Mouse (Mus musculus) limb, embryonic 12.5 days (tissue): ENCODE measurements around the gene Clp1. TPM values are rescaled to one million over a fixed set of nuclear protein-coding genes. Genes with fewer than 3 reads are reported as not detected.

Experiments
- ATAC-seq: fragments of 200-750 bp; cut with Nextera tagmentation; 2 replicates; pipeline ENCODE4 v1.8.0; 2017; ENCODE audit warnings: low read depth, moderate TSS enrichment; ENCODE audit not compliant: insufficient number of reproducible peaks, insufficient read depth, low FRiP score, low TSS enrichment
- H3K27ac ChIP-seq: fragments of 300-500 bp; sonication (generic); 2 replicates; pipeline ENCODE4 v1.5.1; 2016; ENCODE audit warnings: mild to moderate bottlenecking, moderate library complexity
- H3K27me3 ChIP-seq: fragments of 300-500 bp; sonication (generic); 2 replicates; pipeline ENCODE4 v1.6.1; 2016; ENCODE audit warnings: mild to moderate bottlenecking, moderate library complexity
- H3K36me3 ChIP-seq: fragments of 300-500 bp; sonication (generic); 2 replicates; pipeline ENCODE4 v1.6.1; 2016; ENCODE audit warnings: mild to moderate bottlenecking, moderate library complexity
- H3K4me1 ChIP-seq: fragments of 300-500 bp; sonication (generic); replicated peaks from 2 replicates; pipeline ENCODE4 v1.6.1; 2016
- H3K4me2 ChIP-seq: fragments of 300-500 bp; sonication (generic); 2 replicates; pipeline ENCODE4 v1.6.1; 2016; ENCODE audit warnings: mild to moderate bottlenecking, moderate library complexity
- H3K4me3 ChIP-seq: fragments of 300-500 bp; sonication (generic); replicated peaks from 2 replicates; pipeline ENCODE4 v1.5.1; 2016; ENCODE audit warnings: mild to moderate bottlenecking
- H3K9ac ChIP-seq: fragments of 300-500 bp; sonication (generic); replicated peaks from 2 replicates; pipeline ENCODE4 v1.6.1; 2016; ENCODE audit warnings: mild to moderate bottlenecking, moderate library complexity
- H3K9me3 ChIP-seq: fragments of 300-500 bp; sonication (generic); 2 replicates; pipeline ENCODE4 v1.6.1; 2016; ENCODE audit warnings: mild to moderate bottlenecking, moderate library complexity
- WGBS: fragments of 180-500 bp; shearing (Covaris S2); methylation state at CpG from one replicate; pipeline ENCODE4 v1.1.7; 2016; 5-methylcytosine and 5-hydroxymethylcytosine counted together
- microRNA counts: library from miRNA; unstranded; fragments of <30 nt; microRNA quantifications from one replicate; lab custom pipeline; 2017
- microRNA-seq: library from miRNA; unstranded; fragments of <30 nt; microRNA quantifications from one replicate; pipeline ENCODE4, GENCODE M21; 2017
- polyA plus RNA-seq: library from polyadenylated mRNA; unstranded; fragments of >200 nt; fragmentation: Nextera tagmentation; extraction: Ambion mirVana; gene quantifications from 2 replicates; pipeline ENCODE4 v1.2.1, GENCODE M21; 2016

Clp1 gene
- polyA plus RNA-seq, 1 experiment from 2014 or later: 47.1 TPM

DNA sequence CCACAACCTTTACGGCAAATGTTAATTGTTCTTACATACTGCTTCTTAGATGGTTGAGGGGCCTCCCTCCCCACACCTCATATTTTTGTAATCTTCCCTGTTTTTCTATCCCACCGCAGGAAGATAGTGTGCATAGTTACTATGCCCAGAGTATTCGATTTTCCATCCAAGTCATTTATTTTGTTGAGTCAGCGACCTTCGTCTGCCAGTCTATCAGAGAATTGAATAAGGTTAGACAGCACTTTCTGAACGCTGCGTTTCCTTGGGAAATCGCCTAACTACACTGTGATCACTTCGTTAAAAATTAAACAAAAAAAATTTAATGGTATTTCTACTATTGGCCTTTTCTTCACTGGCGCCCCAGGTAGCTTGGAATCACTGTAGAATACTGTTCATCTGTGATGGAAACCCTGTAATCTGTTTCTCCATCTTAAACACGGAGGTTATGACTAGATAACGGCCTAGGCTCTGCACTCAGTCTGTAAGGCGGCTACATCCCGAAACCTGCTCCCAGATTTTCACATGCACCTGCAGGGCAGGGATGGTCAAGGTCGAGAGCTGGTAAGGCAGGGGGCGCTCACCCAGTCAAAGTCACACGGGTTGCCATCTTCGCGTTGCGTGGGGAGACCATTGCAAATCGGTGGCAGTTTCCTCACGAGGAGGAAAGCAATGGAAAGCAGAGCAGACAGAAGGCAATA, 49.7 kb downstream of the Clp1 start:
- H3K9ac ChIP-seq: peak overlapping the region; percentile 58
- no peaks in the 10 kb centered on the region for H3K9me3 ChIP-seq
- H3K27ac ChIP-seq: peak overlapping the region; percentile 53; the same call in 1 of the 2 replicates
- ATAC-seq: peak; percentile 58
- 10% methylated on average over 22 of the region's 22 CpGs for WGBS
- no peaks in the 10 kb centered on the region for H3K27me3 ChIP-seq
- H3K4me1 ChIP-seq: peaks cover 14% of the 10 kb centered on the region
- H3K4me3 ChIP-seq: peak overlapping the region; percentile 79
- H3K4me2 ChIP-seq: peak overlapping the region; percentile 76
- peaks cover 51% of the 10 kb centered on the region for H3K36me3 ChIP-seq

MicroRNA genes within 50 kb of the gene (microRNA counts, 519-probe panel; counts per million panel counts)
- microRNA mmu-miR-130a (lab: Ali Mortazavi, UCI): 8,480 counts per million, percentile 94 among the panel's probes with 10 or more counts

Small RNA genes within 50 kb of the gene (microRNA-seq; reads per million reads assigned to microRNA genes)
- gene Mir130a: 28,895 reads per million, percentile 98 among the genes with 10 or more reads in this experiment

Other genes with a start within 250 kb of the Clp1 start
- gene Ctnnd1, start 76.6 kb downstream of the Clp1 start, polyA plus RNA-seq: 42.0 and 49.6 TPM in 2 replicates
- 0.35 and 0.53 TPM in 2 replicates for gene Btbd18, start 68.3 kb downstream of the Clp1 start, polyA plus RNA-seq
- gene Selenoh, start 56.6 kb downstream of the Clp1 start, polyA plus RNA-seq: 438 and 451 TPM in 2 replicates
- not detected in 2 replicates for gene Gm28635, start 49.3 kb downstream of the Clp1 start, polyA plus RNA-seq
- gene Med19, start 48.9 kb downstream of the Clp1 start, polyA plus RNA-seq: 37.4 TPM in 2 replicates
- 115 and 118 TPM in 2 replicates for gene Tmx2, start 48.2 kb downstream of the Clp1 start, polyA plus RNA-seq
- 32.0 and 38.3 TPM in 2 replicates for gene Zdhhc5, start 12.2 kb downstream of the Clp1 start, polyA plus RNA-seq
- gene Ypel4, start 6.7 kb upstream of the Clp1 start, polyA plus RNA-seq: 13.9 and 14.1 TPM in 2 replicates
- gene Gm19426, start 16.3 kb upstream of the Clp1 start, polyA plus RNA-seq: 10.4 and 14.8 TPM in 2 replicates
- 11.5 and 14.3 TPM in 2 replicates for gene Serping1, start 48.1 kb upstream of the Clp1 start, polyA plus RNA-seq
- 23.2 and 29.0 TPM in 2 replicates for gene Ube2l6, start 71.5 kb upstream of the Clp1 start, polyA plus RNA-seq
- 0.19 and 0.49 TPM in 2 replicates for gene Smtnl1, start 95.3 kb upstream of the Clp1 start, polyA plus RNA-seq
- gene Timm10, start 99.6 kb upstream of the Clp1 start, polyA plus RNA-seq: 38.8 and 43.3 TPM in 2 replicates
- 21.1 and 23.8 TPM in 2 replicates for gene Slc43a1, start 111.5 kb upstream of the Clp1 start, polyA plus RNA-seq
- gene Rtn4rl2, start 159.4 kb upstream of the Clp1 start, polyA plus RNA-seq: 0.84 and 0.95 TPM in 2 replicates
- 30.0 and 33.9 TPM in 2 replicates for gene Slc43a3, start 209.2 kb upstream of the Clp1 start, polyA plus RNA-seq